Mouse (Mus musculus): Measurements from ENCODE around the gene Cd6. TPM values are rescaled to one million over a fixed set of nuclear protein-coding genes. Genes with fewer than 3 reads are reported as not detected.
A peak's percentile ranks its signal among the peaks of the same experiment; 100 is the strongest.

Cd6 gene
- polyA plus RNA-seq, 1 experiment from 2014 or later = 0.07 TPM

DNA sequence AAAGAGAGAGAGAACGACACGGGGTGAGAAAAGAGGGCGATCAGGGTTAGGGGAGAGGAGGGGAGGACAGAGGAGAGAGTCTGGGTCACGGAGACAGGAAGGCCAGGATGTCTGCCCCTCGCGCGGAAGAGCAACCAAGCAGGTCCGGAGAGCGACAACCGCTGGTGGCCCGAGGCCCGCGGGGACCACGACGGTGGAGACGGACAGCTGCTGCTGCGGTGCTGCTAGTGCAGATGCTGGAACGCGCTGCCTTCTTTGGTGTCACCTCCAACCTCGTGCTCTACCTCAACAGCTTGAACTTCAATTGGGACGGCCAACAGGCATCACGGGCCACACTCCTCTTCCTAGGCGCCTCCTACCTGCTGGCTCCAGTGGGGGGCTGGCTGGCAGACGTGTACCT is 13.1 kb upstream of the Cd6 start:
- 56% methylated on average over 24 of the region's 24 CpGs for WGBS
- H3K36me3 ChIP-seq (ENCODE audit: control insufficient read depth, insufficient read depth, low read length) = no peaks in the 10 kb centered on the region
- DNase-seq (ENCODE audit: low spot score) (no peak), ATAC-seq (ENCODE audit: low FRiP score, low TSS enrichment) (no peak)
- no peaks in the 10 kb centered on the region; the same call in 1 of the 2 replicates for H3K4me1 ChIP-seq (replicated peaks; ENCODE audit: control insufficient read depth, insufficient read depth)
- no peaks in the 10 kb centered on the region for H3K27me3 ChIP-seq (ENCODE audit: control insufficient read depth, insufficient read depth, low read length)
- H3K9me3 ChIP-seq (ENCODE audit: control insufficient read depth, low read length) = no peaks in the 10 kb centered on the region
- H3K27ac ChIP-seq (replicated peaks) = no peak overlapping the region
- H3K4me2 ChIP-seq (replicated peaks; ENCODE audit: low read depth) = no peak overlapping the region; the same call in 1 of the 2 replicates
- no peak overlapping the region; the same call in 1 of the 2 replicates for H3K9ac ChIP-seq (ENCODE audit: low read length)
- no peak overlapping the region for H3K4me3 ChIP-seq (ENCODE audit: low read depth, low read length)
- TF ChIP-seq EP300 (optimal IDR thresholded peaks at IDR 0.05) = no peak
- TF ChIP-seq CTCF (IDR thresholded peaks at IDR 0.05; ENCODE audit: low read depth) = no peak

DNA sequence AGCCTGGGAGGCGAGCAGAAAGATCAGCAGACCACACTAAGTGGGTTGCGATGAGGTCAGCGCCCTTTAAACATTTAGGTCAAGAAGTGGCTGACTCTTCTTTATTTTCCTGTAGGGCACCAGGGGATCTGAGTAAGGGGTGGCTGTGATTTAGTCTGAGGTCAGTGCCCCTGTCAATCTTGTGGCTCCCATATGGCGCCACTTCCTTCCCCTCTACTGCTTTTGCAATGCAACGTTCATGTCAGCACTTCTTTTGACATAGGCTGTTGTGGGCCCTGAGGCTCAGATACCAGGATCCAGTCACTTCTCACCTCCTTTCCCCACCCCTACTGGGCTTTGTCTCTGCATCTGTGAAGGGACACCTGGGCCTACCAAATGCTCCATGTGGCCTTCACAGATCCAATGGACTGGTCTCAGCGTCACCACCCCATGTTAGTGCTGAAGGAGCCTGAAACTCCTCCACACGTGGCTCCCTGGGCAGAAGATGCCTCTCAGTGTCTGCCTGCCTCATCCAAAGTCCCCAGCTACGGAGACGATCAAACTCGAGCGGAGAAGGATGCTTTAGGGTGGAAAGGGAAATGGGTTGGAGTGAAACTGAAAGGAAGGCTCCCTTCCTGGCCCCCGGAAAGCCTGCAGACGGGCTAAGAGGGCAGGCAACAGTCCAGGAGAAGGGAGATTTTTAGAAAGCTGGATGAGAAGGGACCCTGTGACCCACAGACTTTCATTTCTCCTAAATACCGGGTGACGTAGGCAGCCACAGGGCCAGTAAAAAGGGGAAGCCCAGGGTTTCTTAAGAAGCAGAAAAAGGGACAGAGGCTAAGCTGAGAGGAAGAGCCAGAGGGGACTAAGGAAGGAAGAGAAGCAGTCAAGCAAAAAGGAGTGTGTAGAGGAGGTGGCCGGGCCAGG is 12.1 kb upstream of the Cd6 start:
- Histone ChIP-seq H3K27ac (replicated peaks) (peak overlapping the region; percentile 45; the same call in 1 of the 2 replicates), H3K4me3 (ENCODE audit: low read depth, low read length) (no peak overlapping the region), H3K4me2 (replicated peaks; ENCODE audit: low read depth) (no peak overlapping the region; the same call in 1 of the 2 replicates), H3K9ac (ENCODE audit: low read length) (no peak overlapping the region), H3K9me3 (ENCODE audit: control insufficient read depth, low read length) (no peaks in the 10 kb centered on the region), H3K36me3 (ENCODE audit: control insufficient read depth, insufficient read depth, low read length) (no peaks in the 10 kb centered on the region), H3K4me1 (replicated peaks; ENCODE audit: control insufficient read depth, insufficient read depth) (no peaks in the 10 kb centered on the region; the same call in 1 of the 2 replicates), H3K27me3 (ENCODE audit: control insufficient read depth, insufficient read depth, low read length) (no peaks in the 10 kb centered on the region)
- TF ChIP-seq CTCF (IDR thresholded peaks at IDR 0.05; ENCODE audit: low read depth) = no peak
- TF ChIP-seq EP300 (optimal IDR thresholded peaks at IDR 0.05) = no peak
- 57% methylated on average over 16 of the region's 16 CpGs for WGBS
- no peak for DNase-seq (ENCODE audit: low spot score)
- ATAC-seq (ENCODE audit: low FRiP score, low TSS enrichment) = peak; percentile 38; the same call in 1 of the 2 replicates

DNA sequence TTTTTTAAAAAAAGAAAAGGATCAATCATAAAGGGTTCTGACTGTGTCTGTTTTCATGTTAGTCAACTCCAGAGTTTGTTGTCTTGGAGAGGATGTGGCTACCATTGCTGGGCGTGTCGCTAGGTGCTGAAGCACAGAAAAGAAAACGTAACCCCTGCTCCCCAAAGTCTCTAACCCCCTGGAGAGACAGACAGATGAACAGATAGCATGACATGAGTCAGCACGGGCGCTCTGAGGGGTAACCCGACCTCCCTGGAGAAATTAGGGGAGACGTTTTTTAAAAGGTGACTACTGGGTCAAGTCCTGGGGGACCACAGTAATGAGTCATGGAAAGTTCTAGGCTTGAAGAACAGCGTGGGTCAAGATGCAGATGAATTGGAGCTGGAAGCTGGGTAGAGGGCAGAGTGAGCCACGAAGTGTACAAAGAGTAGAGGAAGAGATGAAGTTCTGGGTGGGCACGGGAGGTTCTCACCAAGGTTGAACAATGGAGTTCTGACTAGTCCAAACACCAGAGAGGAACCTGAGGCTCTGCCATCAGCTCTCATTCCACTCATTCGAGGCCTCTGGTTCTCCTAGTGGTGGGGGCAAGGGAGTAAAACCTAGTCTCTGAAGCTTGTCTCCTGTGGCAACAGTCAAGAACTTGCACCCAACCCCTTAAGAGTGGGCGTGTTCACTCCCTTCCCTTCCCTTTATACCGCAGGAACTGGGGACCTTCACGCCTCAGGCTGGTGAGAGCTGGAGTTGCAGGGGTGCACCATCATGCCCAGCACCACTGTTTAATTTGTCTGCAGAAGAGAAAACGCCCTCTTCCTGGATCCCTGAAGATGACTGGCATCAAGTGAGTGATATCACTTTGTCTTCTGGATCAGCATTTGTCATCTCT is 9.4 kb upstream of the Cd6 start, which contains the start of gene Slc15a3:
Gene Slc15a3 (plus strand): TSS at position 718 of the 883 bp plus-strand sequence.
- Histone ChIP-seq H3K4me1 (replicated peaks; ENCODE audit: control insufficient read depth, insufficient read depth) (no peaks in the 10 kb centered on the region), H3K27ac (replicated peaks) (no peak within 1 kb of the TSS), H3K9ac (ENCODE audit: low read length) (no peak within 1 kb of the TSS), H3K9me3 (ENCODE audit: control insufficient read depth, low read length) (no peaks in the 10 kb centered on the region), H3K4me2 (replicated peaks; ENCODE audit: low read depth) (no peak within 1 kb of the TSS), H3K27me3 (ENCODE audit: control insufficient read depth, insufficient read depth, low read length) (no peaks in the 10 kb centered on the region), H3K36me3 (ENCODE audit: control insufficient read depth, insufficient read depth, low read length) (no peaks in the 10 kb centered on the region), H3K4me3 (ENCODE audit: low read depth, low read length) (no peak within 1 kb of the TSS)
- TF ChIP-seq EP300 (optimal IDR thresholded peaks at IDR 0.05) (no peak), CTCF (IDR thresholded peaks at IDR 0.05; ENCODE audit: low read depth) (no peak)
- no peak for ATAC-seq (ENCODE audit: low FRiP score, low TSS enrichment)
- 72% methylated on average over 15 of the region's 15 CpGs for WGBS
- no peak for DNase-seq (ENCODE audit: low spot score)

DNA sequence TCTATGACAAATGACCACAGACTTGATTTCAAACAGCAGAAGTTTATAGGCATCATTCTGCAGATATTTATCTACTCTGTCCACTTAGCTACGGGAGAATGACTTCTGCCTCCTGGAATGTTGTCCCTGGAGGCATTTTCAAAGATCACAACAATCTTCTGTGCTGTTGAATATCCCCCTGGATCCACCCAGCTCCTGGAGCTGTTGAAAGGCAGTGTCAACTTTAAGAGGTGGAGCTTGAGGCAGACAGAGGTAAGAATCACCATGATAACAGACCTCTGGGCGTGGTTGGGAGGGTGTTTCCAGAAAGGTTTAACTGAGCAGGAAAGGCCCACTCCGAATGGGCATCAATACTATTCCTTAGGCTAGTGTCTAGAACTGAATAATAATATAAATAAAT is 5.8 kb upstream of the Cd6 start:
- ATAC-seq (ENCODE audit: low FRiP score, low TSS enrichment) = no peak
- H3K36me3 ChIP-seq (ENCODE audit: control insufficient read depth, insufficient read depth, low read length) = no peaks in the 10 kb centered on the region
- H3K27me3 ChIP-seq (ENCODE audit: control insufficient read depth, insufficient read depth, low read length) = no peaks in the 10 kb centered on the region
- H3K4me3 ChIP-seq (ENCODE audit: low read depth, low read length) = no peak overlapping the region
- TF ChIP-seq EP300 (optimal IDR thresholded peaks at IDR 0.05) (no peak), CTCF (IDR thresholded peaks at IDR 0.05; ENCODE audit: low read depth) (no peak)
- no peak overlapping the region for H3K4me2 ChIP-seq (replicated peaks; ENCODE audit: low read depth)
- H3K9me3 ChIP-seq (ENCODE audit: control insufficient read depth, low read length) = no peaks in the 10 kb centered on the region
- no peak overlapping the region for H3K27ac ChIP-seq (replicated peaks)
- no peak for DNase-seq (ENCODE audit: low spot score)
- H3K4me1 ChIP-seq (replicated peaks; ENCODE audit: control insufficient read depth, insufficient read depth) = no peaks in the 10 kb centered on the region
- H3K9ac ChIP-seq (ENCODE audit: low read length) = no peak overlapping the region
- 47% methylated on average over 3 of the region's 3 CpGs for WGBS

DNA sequence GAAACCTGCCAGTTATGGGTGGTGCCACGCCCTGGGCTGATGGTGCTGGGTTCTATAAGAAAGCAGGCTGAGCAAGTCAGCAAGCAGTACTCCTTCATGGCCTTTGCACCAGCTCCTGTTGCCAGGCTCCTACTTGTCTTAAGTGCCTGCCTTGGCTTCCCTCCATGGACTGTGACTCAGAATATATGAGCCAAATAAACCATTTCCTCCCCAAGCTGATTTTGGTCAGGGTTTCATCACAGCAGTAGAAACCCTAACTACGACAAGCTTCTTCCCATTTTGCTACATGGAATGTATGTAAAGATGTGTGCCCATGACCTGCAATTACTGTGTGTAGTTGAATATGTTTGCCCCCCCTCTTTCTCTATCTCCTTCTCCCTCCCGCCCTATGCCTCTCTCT is 3.8 kb upstream of the Cd6 start:
- Histone ChIP-seq H3K9me3 (ENCODE audit: control insufficient read depth, low read length) (no peaks in the 10 kb centered on the region), H3K36me3 (ENCODE audit: control insufficient read depth, insufficient read depth, low read length) (no peaks in the 10 kb centered on the region), H3K4me1 (replicated peaks; ENCODE audit: control insufficient read depth, insufficient read depth) (no peaks in the 10 kb centered on the region), H3K9ac (ENCODE audit: low read length) (no peak overlapping the region), H3K27me3 (ENCODE audit: control insufficient read depth, insufficient read depth, low read length) (no peaks in the 10 kb centered on the region), H3K4me2 (replicated peaks; ENCODE audit: low read depth) (no peak overlapping the region), H3K27ac (replicated peaks) (no peak overlapping the region), H3K4me3 (ENCODE audit: low read depth, low read length) (no peak overlapping the region)
- DNase-seq (ENCODE audit: low spot score) (no peak), ATAC-seq (ENCODE audit: low FRiP score, low TSS enrichment) (no peak)
- WGBS = 71% methylated on average over 3 of the region's 3 CpGs
- TF ChIP-seq EP300 (optimal IDR thresholded peaks at IDR 0.05) (no peak), CTCF (IDR thresholded peaks at IDR 0.05; ENCODE audit: low read depth) (no peak)
